Mouse (Mus musculus) gastrocnemius, postnatal 10 days (tissue): ENCODE measurements around the gene Dnah11. TPM values are rescaled to one million over a fixed set of nuclear protein-coding genes. Genes with fewer than 3 reads are reported as not detected.

Experiments used
- DNase-seq: peaks from one replicate; pipeline ENCODE4 v3.0.0; 2021; ENCODE audit warnings: mixed read lengths
- total RNA-seq, 2 experiments: library from RNA; stranded (reverse); gene quantifications; 2 replicates each; pipeline ENCODE4 v1.2.3; 2021

The Dnah11 gene
- total RNA-seq, 2 experiments from 2014 or later, result 0.05 to 0.07 TPM

- DNase-seq, result no peak
Measured at GRCm38 (mm10) chr12:117857884-117858283, 341.0 kb downstream of the Dnah11 start.

- no peak for DNase-seq
Measured at GRCm38 (mm10) chr12:117857023-117857422, 341.8 kb downstream of the Dnah11 start.

GRCm38 (mm10) chr12:117853316-117853715, 345.5 kb downstream of the Dnah11 start:
- DNase-seq, result peak; percentile 60

GRCm38 (mm10) chr12:117850472-117850871, 348.4 kb downstream of the Dnah11 start:
- no peak for DNase-seq

GRCm38 (mm10) chr12:117848621-117849020, 350.2 kb downstream of the Dnah11 start:
- no peak for DNase-seq

GRCm38 (mm10) chr12:117844917-117845316, 353.9 kb downstream of the Dnah11 start:
- no peak for DNase-seq

GRCm38 (mm10) chr12:117844075-117844408, 354.8 kb downstream of the Dnah11 start:
- DNase-seq, result no peak

- DNase-seq, result peak; percentile 56
Measured at GRCm38 (mm10) chr12:117843302-117844074, 355.4 kb downstream of the Dnah11 start.

GRCm38 (mm10) chr12:117842676-117843075, 356.2 kb downstream of the Dnah11 start:
- DNase-seq, result no peak

- no peak for DNase-seq
Measured at GRCm38 (mm10) chr12:117840705-117841104, 358.1 kb downstream of the Dnah11 start.

- DNase-seq, result no peak
Measured at GRCm38 (mm10) chr12:117837376-117837775, 361.5 kb downstream of the Dnah11 start.

- DNase-seq, result no peak
Measured at GRCm38 (mm10) chr12:117835371-117835770, 363.5 kb downstream of the Dnah11 start.

GRCm38 (mm10) chr12:117834652-117835051, 364.2 kb downstream of the Dnah11 start:
- DNase-seq, result no peak

- no peak for DNase-seq
Measured at GRCm38 (mm10) chr12:117832190-117832589, 366.7 kb downstream of the Dnah11 start.

GRCm38 (mm10) chr12:117831351-117831961, 367.4 kb downstream of the Dnah11 start:
- no peak for DNase-seq

- no peak for DNase-seq
Measured at GRCm38 (mm10) chr12:117828350-117828749, 370.5 kb downstream of the Dnah11 start.

Other genes with a start within 250 kb of the Dnah11 start
- gene Sp4, start 102.4 kb upstream of the Dnah11 start, total RNA-seq, result 10 to 100 TPM; 10.5 to 12.8 TPM